Mouse (Mus musculus): ENCODE data around the gene Gm38655. TPM values are rescaled to one million over a fixed set of nuclear protein-coding genes. Genes with fewer than 3 reads are reported as not detected.
"Not testable (repeated sequence)": the region's sequence is repeated elsewhere in the genome, so short reads cannot be mapped to it uniquely, and the experiment has no call there.

The Gm38655 gene
- polyA plus RNA-seq (2014; fragmentation: Nextera tagmentation; extraction: Ambion mirVana): not detected in 2 replicates

DNA sequence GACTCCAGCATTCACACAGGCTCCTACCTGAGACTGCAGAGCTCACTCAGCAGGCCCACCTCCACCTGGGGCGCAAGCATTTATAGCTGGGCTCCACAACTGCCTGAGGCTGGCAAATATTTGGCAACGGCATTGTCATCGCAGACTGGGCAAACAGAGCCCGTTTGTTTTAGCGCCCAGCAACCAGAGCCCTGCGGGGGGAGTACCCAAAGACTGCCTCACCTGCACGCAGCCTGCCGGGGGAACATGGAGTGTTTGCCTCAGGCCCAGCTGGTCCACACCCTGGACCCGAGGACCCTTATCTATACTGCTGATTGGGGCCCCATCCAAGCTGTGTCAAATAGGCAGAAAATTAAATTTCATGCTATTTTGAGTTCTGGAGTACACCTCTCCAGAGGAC lies at the start of gene Gm38655:
TSS of gene Gm38655 (minus strand) at position 61 of the 400 bp plus-strand sequence.
- H3K4me2 ChIP-seq (ENCODE audit: low read length): no peak within 1 kb of the TSS
- no peak for ATAC-seq (ENCODE audit: insufficient number of reproducible peaks, insufficient read depth, low FRiP score, low read depth)
- no peak within 1 kb of the TSS for H3K27ac ChIP-seq (replicated peaks in 1 of 2; ENCODE audit: control insufficient read depth in 1 of 2, insufficient read depth in 1 of 2, low read depth in 2 of 2, low read length in 2 of 2)
- H3K36me3 ChIP-seq (ENCODE audit: control insufficient read depth, insufficient read depth, low read length): no peaks in the 10 kb centered on the region
- no peaks in the 10 kb centered on the region for H3K9me3 ChIP-seq (ENCODE audit: control insufficient read depth, low read length)
- H3K4me1 ChIP-seq (ENCODE audit: control insufficient read depth in 2 of 2, insufficient read depth in 2 of 2, low read length in 2 of 2): peaks cover 5 to 8% of the 10 kb centered on the region in 2 experiments; a peak in 1 of 4 replicates
- 63% methylated on average over 9 of the region's 9 CpGs for WGBS
- no peak within 1 kb of the TSS for H3K9ac ChIP-seq (ENCODE audit: low read length)
- H3K4me3 ChIP-seq (ENCODE audit: control insufficient read depth in 1 of 2, insufficient read depth in 1 of 2, low read depth in 1 of 2, low read length in 2 of 2): no peak within 1 kb of the TSS
- no peaks in the 10 kb centered on the region; the same call in 1 of the 2 replicates for H3K27me3 ChIP-seq (ENCODE audit: control insufficient read depth, insufficient read depth, low read length)

DNA sequence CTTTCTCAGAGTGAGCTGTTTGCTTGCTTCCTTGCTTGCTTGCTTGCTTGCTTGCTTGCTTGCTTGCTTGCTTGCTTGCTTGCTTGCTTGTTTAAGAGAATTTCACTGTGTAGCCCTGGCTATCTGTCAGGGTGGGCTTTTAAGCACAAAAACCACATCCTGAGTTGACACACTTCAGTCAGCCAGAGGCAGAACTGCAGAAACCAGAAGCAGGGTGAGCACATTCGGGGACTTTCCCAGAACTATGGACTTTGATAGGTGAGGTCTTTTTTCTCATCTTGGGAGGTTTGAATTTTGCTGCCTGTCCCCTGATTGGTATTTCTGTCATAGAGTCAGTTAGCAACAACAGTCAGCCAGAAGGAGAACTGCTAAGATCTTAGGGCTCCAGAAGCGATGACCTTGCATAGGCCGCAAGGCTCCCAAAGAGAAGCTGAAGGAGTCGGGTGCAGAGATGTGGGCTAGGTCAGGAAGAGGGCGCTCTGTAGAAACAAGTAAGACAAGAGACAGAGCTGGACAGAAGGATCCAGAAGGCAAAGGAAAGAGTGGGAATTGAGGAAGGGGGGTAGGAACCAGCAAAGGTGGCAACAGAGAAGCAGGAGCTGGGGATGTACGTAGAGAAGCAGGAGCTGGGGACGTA lies 49.4 kb upstream of the Gm38655 start:
- ATAC-seq (ENCODE audit: insufficient number of reproducible peaks, insufficient read depth, low FRiP score, low read depth): no peak
- no peaks in the 10 kb centered on the region for H3K9me3 ChIP-seq (ENCODE audit: control insufficient read depth, low read length)
- no peaks in the 10 kb centered on the region for H3K27me3 ChIP-seq (ENCODE audit: control insufficient read depth, insufficient read depth, low read length)
- 90% methylated on average over 7 of the region's 7 CpGs for WGBS
- H3K4me1 ChIP-seq (ENCODE audit: control insufficient read depth in 2 of 2, insufficient read depth in 2 of 2, low read length in 2 of 2): peaks cover 2 to 13% of the 10 kb centered on the region in 2 experiments; a peak in 3 of 4 replicates
- no peak overlapping the region for H3K27ac ChIP-seq (replicated peaks in 1 of 2; ENCODE audit: control insufficient read depth in 1 of 2, insufficient read depth in 1 of 2, low read depth in 2 of 2, low read length in 2 of 2)
- peaks cover 24% of the 10 kb centered on the region for H3K36me3 ChIP-seq (ENCODE audit: control insufficient read depth, insufficient read depth, low read length)
- H3K4me3 ChIP-seq (ENCODE audit: control insufficient read depth in 1 of 2, insufficient read depth in 1 of 2, low read depth in 1 of 2, low read length in 2 of 2): no peak overlapping the region
- H3K4me2 ChIP-seq (ENCODE audit: low read length): no peak overlapping the region; the same call in 1 of the 2 replicates
- H3K9ac ChIP-seq (ENCODE audit: low read length): no peak overlapping the region

DNA sequence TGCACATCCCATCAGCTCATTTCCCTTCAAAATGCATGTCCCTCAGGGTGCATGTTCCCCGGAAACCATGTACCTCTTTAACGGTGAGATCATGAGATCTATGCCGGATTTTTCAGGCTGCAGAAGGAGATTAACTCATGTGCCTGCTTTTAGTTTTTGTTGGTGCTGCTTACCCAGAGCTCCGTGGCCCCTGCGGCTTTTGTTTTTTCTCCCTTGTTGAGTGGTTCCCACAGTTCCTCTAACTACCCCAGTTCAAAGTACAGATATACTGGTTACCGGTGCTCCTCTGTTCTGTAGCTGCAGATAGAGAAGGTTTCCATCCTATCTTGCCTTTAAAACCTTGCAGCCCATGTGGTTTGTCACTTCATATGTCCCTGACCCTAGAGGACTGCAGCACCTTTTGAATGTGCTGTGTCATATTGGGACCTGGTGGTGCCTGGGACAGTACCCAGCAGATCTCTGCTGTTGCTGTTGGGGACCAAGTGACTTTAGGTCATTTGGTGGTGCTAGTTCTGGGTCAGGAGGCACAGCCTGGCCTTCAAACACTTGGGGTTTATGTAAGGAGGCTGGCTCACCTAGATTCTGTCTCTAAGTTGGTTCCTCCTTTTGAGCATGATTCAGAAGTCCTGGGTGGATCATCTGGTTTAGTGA lies 47.8 kb upstream of the Gm38655 start:
- 48% methylated on average over 6 of the region's 6 CpGs for WGBS
- H3K4me2 ChIP-seq (ENCODE audit: low read length): peak overlapping the region; percentile 84
- H3K27me3 ChIP-seq (ENCODE audit: control insufficient read depth, insufficient read depth, low read length): no peaks in the 10 kb centered on the region
- H3K27ac ChIP-seq (replicated peaks in 1 of 2; ENCODE audit: control insufficient read depth in 1 of 2, insufficient read depth in 1 of 2, low read depth in 2 of 2, low read length in 2 of 2): no peak overlapping the region
- H3K9ac ChIP-seq (ENCODE audit: low read length): 0 out of 2 replicates have a peak overlapping the region, but pooled peaks have one; percentile 11
- peaks cover 23% of the 10 kb centered on the region for H3K36me3 ChIP-seq (ENCODE audit: control insufficient read depth, insufficient read depth, low read length)
- H3K9me3 ChIP-seq (ENCODE audit: control insufficient read depth, low read length): no peaks in the 10 kb centered on the region
- peaks cover 2 to 13% of the 10 kb centered on the region in 2 experiments; a peak in 3 of 4 replicates for H3K4me1 ChIP-seq (ENCODE audit: control insufficient read depth in 2 of 2, insufficient read depth in 2 of 2, low read length in 2 of 2)
- no peak for ATAC-seq (ENCODE audit: insufficient number of reproducible peaks, insufficient read depth, low FRiP score, low read depth)
- H3K4me3 ChIP-seq (ENCODE audit: control insufficient read depth in 1 of 2, insufficient read depth in 1 of 2, low read depth in 1 of 2, low read length in 2 of 2): peak overlapping the region in 1 of 2 experiments; percentile 20; a peak in 1 of 4 replicates

DNA sequence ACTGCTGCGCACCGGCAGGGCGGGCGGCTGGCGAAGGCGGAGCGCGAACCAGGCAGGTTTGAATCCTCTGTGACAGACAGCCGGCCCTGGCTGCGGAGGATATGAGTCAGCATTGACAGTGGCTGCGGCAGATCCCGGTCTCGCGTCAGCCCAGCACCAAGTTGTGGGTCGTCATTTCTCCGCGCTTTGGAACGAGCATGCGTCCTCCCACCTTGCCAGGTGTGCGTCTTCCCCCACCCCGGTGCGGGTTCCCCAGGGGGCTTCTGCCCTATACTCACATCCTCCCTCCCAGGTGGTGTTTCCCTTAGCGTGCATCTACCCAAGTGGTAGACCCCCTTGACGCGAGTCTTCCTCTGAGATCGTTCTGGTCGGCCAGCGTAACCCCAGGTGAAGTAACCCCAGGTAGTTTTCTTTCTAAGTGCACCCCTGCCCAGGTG lies 47.3 kb upstream of the Gm38655 start:
- WGBS: 13% methylated on average over 13 of the region's 28 CpGs
- not testable (repeated sequence) for H3K27ac ChIP-seq (replicated peaks in 1 of 2; ENCODE audit: control insufficient read depth in 1 of 2, insufficient read depth in 1 of 2, low read depth in 2 of 2, low read length in 2 of 2); H3K9ac ChIP-seq (ENCODE audit: low read length); H3K9me3 ChIP-seq (ENCODE audit: control insufficient read depth, low read length); H3K27me3 ChIP-seq (ENCODE audit: control insufficient read depth, insufficient read depth, low read length)
- H3K4me2 ChIP-seq (ENCODE audit: low read length): peak overlapping the region; percentile 84
- peak overlapping the region; percentile 1 to 45; a peak in 3 of 4 replicates for H3K4me3 ChIP-seq (ENCODE audit: control insufficient read depth in 1 of 2, insufficient read depth in 1 of 2, low read depth in 1 of 2, low read length in 2 of 2)
- peak; percentile 62 for ATAC-seq (ENCODE audit: insufficient number of reproducible peaks, insufficient read depth, low FRiP score, low read depth)
- peaks cover 28% of the 10 kb centered on the region for H3K36me3 ChIP-seq (ENCODE audit: control insufficient read depth, insufficient read depth, low read length)
- H3K4me1 ChIP-seq (ENCODE audit: control insufficient read depth in 2 of 2, insufficient read depth in 2 of 2, low read length in 2 of 2): peaks cover 2 to 13% of the 10 kb centered on the region in 2 experiments; a peak in 3 of 4 replicates

DNA sequence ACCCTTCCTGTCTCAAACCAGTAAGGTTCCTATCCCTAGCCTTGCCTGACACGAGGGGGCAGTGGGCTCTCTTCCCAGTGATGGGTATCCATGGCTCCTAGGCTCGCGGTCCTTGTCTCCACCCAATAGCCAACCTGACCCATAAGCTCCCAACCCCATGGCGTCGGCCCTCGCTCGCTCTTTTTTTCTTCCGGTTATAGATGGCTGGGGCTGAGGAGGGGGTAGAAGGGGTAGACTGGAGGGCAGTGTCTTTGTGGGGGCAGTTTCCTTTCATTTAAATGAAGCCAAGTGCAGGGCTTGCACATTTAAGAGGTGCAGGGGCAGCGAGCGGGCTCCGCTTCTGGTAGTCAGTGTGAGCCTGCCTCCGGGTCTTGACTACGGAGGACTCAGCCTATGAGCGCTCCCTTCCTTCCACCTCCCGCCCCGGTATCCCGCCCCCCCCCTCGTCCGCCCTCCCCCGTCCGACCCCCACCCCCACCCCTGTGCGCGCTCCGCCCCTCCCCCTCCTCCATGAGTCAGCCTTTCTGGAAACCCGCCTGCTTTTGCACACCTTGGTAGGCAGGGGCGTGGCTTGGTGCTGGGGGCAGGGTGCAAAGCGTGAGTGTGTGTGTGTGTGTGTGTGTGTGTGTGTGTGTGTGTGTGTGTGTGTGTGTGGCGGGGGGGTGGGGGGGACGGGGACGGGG lies 46.7 kb upstream of the Gm38655 start:
- Histone ChIP-seq H3K4me2 (ENCODE audit: low read length) (peak overlapping the region; percentile 84), H3K9me3 (ENCODE audit: control insufficient read depth, low read length) (no peaks in the 10 kb centered on the region), H3K9ac (ENCODE audit: low read length) (peak overlapping the region; percentile 64), H3K4me3 (ENCODE audit: control insufficient read depth in 1 of 2, insufficient read depth in 1 of 2, low read depth in 1 of 2, low read length in 2 of 2) (peak overlapping the region; percentile 45 to 56), H3K36me3 (ENCODE audit: control insufficient read depth, insufficient read depth, low read length) (peaks cover 28% of the 10 kb centered on the region), H3K27ac (replicated peaks in 1 of 2; ENCODE audit: control insufficient read depth in 1 of 2, insufficient read depth in 1 of 2, low read depth in 2 of 2, low read length in 2 of 2) (no peak overlapping the region), H3K27me3 (ENCODE audit: control insufficient read depth, insufficient read depth, low read length) (no peaks in the 10 kb centered on the region), H3K4me1 (ENCODE audit: control insufficient read depth in 2 of 2, insufficient read depth in 2 of 2, low read length in 2 of 2) (peaks cover 2 to 13% of the 10 kb centered on the region in 2 experiments; a peak in 3 of 4 replicates)
- peak; percentile 58; the same call in 1 of the 2 replicates for ATAC-seq (ENCODE audit: insufficient number of reproducible peaks, insufficient read depth, low FRiP score, low read depth)
- WGBS: 2% methylated on average over 17 of the region's 30 CpGs

DNA sequence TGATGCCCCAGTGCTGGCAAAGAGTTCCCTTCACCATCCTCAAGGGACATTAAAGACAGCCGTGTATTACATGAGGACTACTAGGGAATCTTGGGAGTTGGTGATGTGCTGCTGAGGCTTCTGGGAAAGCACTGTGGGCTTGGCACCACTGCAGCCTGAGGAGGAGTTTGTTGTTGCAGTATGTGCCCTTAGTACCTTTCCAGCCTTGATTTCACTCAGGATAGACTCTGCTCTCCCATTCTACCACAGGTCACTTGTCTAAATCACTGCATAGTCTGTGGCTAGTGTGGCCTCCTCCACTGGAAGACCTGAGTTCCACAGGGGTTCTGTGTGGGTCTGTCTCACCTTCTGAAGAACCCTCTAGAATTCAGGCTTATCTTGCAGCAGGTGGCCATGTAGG lies 45.5 kb upstream of the Gm38655 start:
- no peak for ATAC-seq (ENCODE audit: insufficient number of reproducible peaks, insufficient read depth, low FRiP score, low read depth)
- no peak overlapping the region for H3K27ac ChIP-seq (replicated peaks in 1 of 2; ENCODE audit: control insufficient read depth in 1 of 2, insufficient read depth in 1 of 2, low read depth in 2 of 2, low read length in 2 of 2)
- H3K4me2 ChIP-seq (ENCODE audit: low read length): no peak overlapping the region
- H3K4me1 ChIP-seq (ENCODE audit: control insufficient read depth in 2 of 2, insufficient read depth in 2 of 2, low read length in 2 of 2): peaks cover 2 to 13% of the 10 kb centered on the region in 2 experiments; a peak in 3 of 4 replicates
- 70% methylated on average over 1 of the region's 1 CpGs for WGBS
- no peaks in the 10 kb centered on the region for H3K9me3 ChIP-seq (ENCODE audit: control insufficient read depth, low read length)
- no peak overlapping the region for H3K4me3 ChIP-seq (ENCODE audit: control insufficient read depth in 1 of 2, insufficient read depth in 1 of 2, low read depth in 1 of 2, low read length in 2 of 2)
- H3K36me3 ChIP-seq (ENCODE audit: control insufficient read depth, insufficient read depth, low read length): peaks cover 35% of the 10 kb centered on the region
- H3K9ac ChIP-seq (ENCODE audit: low read length): no peak overlapping the region
- H3K27me3 ChIP-seq (ENCODE audit: control insufficient read depth, insufficient read depth, low read length): no peaks in the 10 kb centered on the region

DNA sequence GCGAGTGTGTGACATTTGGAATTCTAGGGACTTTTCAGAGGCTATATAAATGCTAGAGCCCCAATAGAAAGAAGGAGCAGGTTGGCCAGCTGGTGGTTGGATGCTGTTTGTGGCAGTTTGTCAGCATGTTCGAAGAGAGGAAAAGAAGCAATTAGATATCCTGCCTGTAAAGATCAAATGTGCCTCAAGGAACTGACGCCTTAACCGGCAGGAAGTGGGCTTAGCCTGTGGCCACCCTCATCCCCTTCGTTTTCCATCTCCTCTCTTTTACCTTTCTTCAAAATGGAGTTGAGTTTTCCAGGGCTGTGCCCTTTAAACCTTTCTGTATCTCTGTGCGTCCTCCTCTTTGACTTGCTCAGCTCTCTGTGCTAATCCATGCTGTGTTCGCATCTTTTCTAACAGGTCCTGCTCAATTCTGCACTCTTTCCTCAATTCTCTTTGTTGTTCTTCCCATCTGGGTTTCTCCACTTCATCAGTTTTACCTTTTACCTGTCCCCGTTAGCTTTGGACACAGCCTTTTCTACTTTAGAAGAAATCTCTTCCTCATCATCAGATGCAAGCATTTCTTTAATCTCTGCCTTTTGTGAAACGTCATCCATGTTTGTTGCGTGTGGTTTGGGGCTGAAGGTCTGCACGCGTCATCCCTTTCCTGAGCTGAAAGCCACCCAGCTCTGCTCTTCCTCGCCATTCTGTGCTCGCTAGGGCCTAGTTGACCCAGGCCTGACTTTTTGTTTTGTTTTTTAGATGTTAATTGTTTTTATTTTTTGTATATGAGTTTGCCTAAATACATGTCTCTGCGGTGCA lies 44.4 kb upstream of the Gm38655 start:
- H3K9ac ChIP-seq (ENCODE audit: low read length): no peak overlapping the region
- H3K27ac ChIP-seq (replicated peaks in 1 of 2; ENCODE audit: control insufficient read depth in 1 of 2, insufficient read depth in 1 of 2, low read depth in 2 of 2, low read length in 2 of 2): no peak overlapping the region
- H3K36me3 ChIP-seq (ENCODE audit: control insufficient read depth, insufficient read depth, low read length): peaks cover 42% of the 10 kb centered on the region
- 88% methylated on average over 15 of the region's 15 CpGs for WGBS
- no peaks in the 10 kb centered on the region for H3K9me3 ChIP-seq (ENCODE audit: control insufficient read depth, low read length)
- no peak overlapping the region for H3K4me2 ChIP-seq (ENCODE audit: low read length)
- ATAC-seq (ENCODE audit: insufficient number of reproducible peaks, insufficient read depth, low FRiP score, low read depth): no peak
- H3K4me3 ChIP-seq (ENCODE audit: control insufficient read depth in 1 of 2, insufficient read depth in 1 of 2, low read depth in 1 of 2, low read length in 2 of 2): no peak overlapping the region
- H3K27me3 ChIP-seq (ENCODE audit: control insufficient read depth, insufficient read depth, low read length): no peaks in the 10 kb centered on the region
- peaks cover 2 to 13% of the 10 kb centered on the region in 2 experiments; a peak in 3 of 4 replicates for H3K4me1 ChIP-seq (ENCODE audit: control insufficient read depth in 2 of 2, insufficient read depth in 2 of 2, low read length in 2 of 2)
